Mouse (Mus musculus) forebrain, postnatal 0 days (tissue): ENCODE data around the gene Mrc2. TPM values are rescaled to one million over a fixed set of nuclear protein-coding genes. Genes with fewer than 3 reads are reported as not detected.

ENCODE experiments used
- ATAC-seq: fragments of 200-750 bp; cut with Nextera tagmentation; 2 replicates; pipeline ENCODE4 v1.8.0; 2017; ENCODE audit warnings: mild to moderate bottlenecking, moderate library complexity
- DNase-seq: peaks from one replicate; pipeline ENCODE4 v3.0.0-alpha.2; 2015
- H3K27ac ChIP-seq: fragments of 300-500 bp; sonication (generic); 2 replicates; pipeline ENCODE4 v1.5.1; 2014; ENCODE audit warnings: low read depth, mild to moderate bottlenecking, antibody characterized with exemption, low read length, moderate library complexity, mixed read lengths
- H3K27me3 ChIP-seq: fragments of 300-500 bp; sonication (generic); 2 replicates; pipeline ENCODE4 v1.6.1; 2014; ENCODE audit warnings: mild to moderate bottlenecking, low read length, mixed read lengths; ENCODE audit not compliant: insufficient read depth
- H3K36me3 ChIP-seq: fragments of 300-500 bp; sonication (generic); 2 replicates; pipeline ENCODE4 v1.6.1; 2014; ENCODE audit warnings: mild to moderate bottlenecking, moderate library complexity; ENCODE audit not compliant: insufficient read depth
- H3K4me1 ChIP-seq: fragments of 300-500 bp; sonication (generic); 2 replicates; pipeline ENCODE4 v1.6.1; 2014; ENCODE audit warnings: antibody characterized with exemption; ENCODE audit not compliant: insufficient read depth
- H3K4me2 ChIP-seq: fragments of 300-500 bp; sonication (generic); 2 replicates; pipeline ENCODE4 v1.6.1; 2014; ENCODE audit warnings: low read depth, mild to moderate bottlenecking, moderate library complexity
- H3K4me3 ChIP-seq: fragments of 300-500 bp; sonication (generic); 2 replicates; pipeline ENCODE4 v1.5.1; 2014; ENCODE audit warnings: low read depth, low read length, mixed read lengths
- H3K9ac ChIP-seq: fragments of 300-500 bp; sonication (generic); 2 replicates; pipeline ENCODE4 v1.6.1; 2014; ENCODE audit warnings: mild to moderate bottlenecking
- H3K9me3 ChIP-seq: fragments of 300-500 bp; sonication (generic); 2 replicates; pipeline ENCODE4 v1.6.1; 2016; ENCODE audit warnings: low read length
- CTCF ChIP-seq: sonication (generic); IDR thresholded peaks from 2 replicates; pipeline ENCODE4 v1.5.1; 2016; ENCODE audit warnings: antibody characterized with exemption, control low read depth, low read depth
- WGBS: fragments of 180-500 bp; shearing (Covaris S2); extraction: QIAGEN DNeasy Blood & Tissue Kit; methylation state at CpG from one replicate; pipeline ENCODE4 v1.1.7; 2014; 5-methylcytosine and 5-hydroxymethylcytosine counted together
- polyA plus RNA-seq: library from polyadenylated mRNA; unstranded; fragments of >200 nt; fragmentation: Nextera tagmentation; extraction: Ambion mirVana; gene quantifications from 2 replicates; pipeline ENCODE4 v1.2.1, GENCODE M21; 2015
- total RNA-seq: library from RNA; depleted of rRNA; stranded (reverse); fragments of >200 nt; gene quantifications from 2 replicates; pipeline ENCODE4 v1.2.3, GENCODE M21; 2014; rRNA removed

The Mrc2 gene
- total and polyA plus RNA-seq, 2 experiments from 2014 or later: 2.4 to 13.2 TPM

DNA sequence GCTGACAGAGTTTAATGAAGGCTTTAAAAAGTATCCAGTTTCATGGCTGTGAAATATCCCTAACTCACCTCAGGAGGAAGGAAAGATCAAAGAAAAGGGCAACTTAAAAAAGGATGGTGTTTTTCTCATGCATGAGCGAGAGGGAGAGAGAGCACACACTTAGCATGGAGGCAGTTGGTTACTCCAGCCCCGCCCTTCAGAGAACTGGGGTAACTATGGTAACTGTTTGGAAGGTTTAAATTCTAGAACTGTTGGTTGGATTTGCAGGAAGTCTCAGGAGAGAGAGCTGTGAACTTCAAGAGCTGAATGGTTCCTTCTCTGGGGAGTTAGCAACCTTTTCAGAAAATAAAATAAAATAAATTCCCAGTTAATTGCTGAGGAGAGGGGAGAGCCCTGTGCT, 96.2 kb downstream of the Mrc2 start:
- H3K27ac ChIP-seq: peak overlapping the region; percentile 54
- H3K27me3 ChIP-seq: no peaks in the 10 kb centered on the region
- H3K4me1 ChIP-seq: no peaks in the 10 kb centered on the region
- no peaks in the 10 kb centered on the region for H3K9me3 ChIP-seq
- WGBS: 39% methylated on average over 2 of the region's 2 CpGs
- ATAC-seq (peak; percentile 90), DNase-seq (peak; percentile 67)
- no peaks in the 10 kb centered on the region for H3K36me3 ChIP-seq
- TF ChIP-seq CTCF: no peak
- H3K4me2 ChIP-seq: no peak overlapping the region
- H3K4me3 ChIP-seq: no peak overlapping the region
- no peak overlapping the region for H3K9ac ChIP-seq

DNA sequence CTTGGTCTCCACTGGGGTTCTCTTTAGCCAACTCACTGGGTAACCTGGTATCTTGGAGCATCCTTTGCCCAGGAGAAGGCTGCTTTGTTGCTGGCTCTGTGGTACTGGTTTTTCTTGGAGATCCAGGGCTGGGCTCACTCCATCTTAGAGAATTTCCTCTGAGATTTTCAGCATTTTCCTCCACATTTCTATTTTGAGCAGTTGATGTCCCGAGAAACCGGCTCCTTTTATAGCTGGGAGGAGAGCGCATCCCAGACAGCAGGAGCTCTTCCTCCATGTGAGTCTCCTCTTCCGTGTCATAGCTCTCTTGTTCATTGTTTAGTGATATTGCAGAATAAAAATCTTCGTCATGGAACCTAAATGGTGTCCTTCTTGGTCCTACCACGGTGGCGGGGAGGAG, 97.8 kb downstream of the Mrc2 start:
- H3K9me3 ChIP-seq: no peaks in the 10 kb centered on the region
- H3K36me3 ChIP-seq: no peaks in the 10 kb centered on the region
- no peak overlapping the region for H3K9ac ChIP-seq
- ATAC-seq: no peak
- 83% methylated on average over 7 of the region's 7 CpGs for WGBS
- no peak for DNase-seq
- TF ChIP-seq CTCF: no peak
- H3K4me1 ChIP-seq: no peaks in the 10 kb centered on the region
- no peaks in the 10 kb centered on the region for H3K27me3 ChIP-seq
- no peak overlapping the region for H3K4me3 ChIP-seq
- H3K27ac ChIP-seq: no peak overlapping the region
- no peak overlapping the region for H3K4me2 ChIP-seq

Other genes with a start within 250 kb of the Mrc2 start
- gene Efcab3, start 229.1 kb upstream of the Mrc2 start, total RNA-seq: not detected in 2 replicates
- gene Efcab3, start 229.1 kb upstream of the Mrc2 start, polyA plus RNA-seq: 0.24 TPM in 1 of 2 replicates, not detected in the other
- gene Mettl2, start 166.2 kb upstream of the Mrc2 start, total RNA-seq: 26.8 and 38.1 TPM in 2 replicates
- gene Mettl2, start 166.2 kb upstream of the Mrc2 start, polyA plus RNA-seq: 25.2 and 31.6 TPM in 2 replicates
- not detected in 2 replicates for gene Gm10842, start 145.8 kb upstream of the Mrc2 start, total RNA-seq
- not detected in 2 replicates for gene Gm10842, start 145.8 kb upstream of the Mrc2 start, polyA plus RNA-seq
- 71.1 and 94.0 TPM in 2 replicates for gene Tlk2, start 113.8 kb upstream of the Mrc2 start, total RNA-seq
- gene Tlk2, start 113.8 kb upstream of the Mrc2 start, polyA plus RNA-seq: 12.4 and 13.9 TPM in 2 replicates
- 0.38 TPM in 2 replicates for gene March10, start 164.1 kb downstream of the Mrc2 start, total RNA-seq
- 0.36 and 0.58 TPM in 2 replicates for gene March10, start 164.1 kb downstream of the Mrc2 start, polyA plus RNA-seq